Mouse (Mus musculus): ENCODE data around the gene Tprkb.
"Not testable (repeated sequence)": the region's sequence is repeated elsewhere in the genome, so short reads cannot be mapped to it uniquely, and the experiment has no call there.

The Tprkb gene

DNA sequence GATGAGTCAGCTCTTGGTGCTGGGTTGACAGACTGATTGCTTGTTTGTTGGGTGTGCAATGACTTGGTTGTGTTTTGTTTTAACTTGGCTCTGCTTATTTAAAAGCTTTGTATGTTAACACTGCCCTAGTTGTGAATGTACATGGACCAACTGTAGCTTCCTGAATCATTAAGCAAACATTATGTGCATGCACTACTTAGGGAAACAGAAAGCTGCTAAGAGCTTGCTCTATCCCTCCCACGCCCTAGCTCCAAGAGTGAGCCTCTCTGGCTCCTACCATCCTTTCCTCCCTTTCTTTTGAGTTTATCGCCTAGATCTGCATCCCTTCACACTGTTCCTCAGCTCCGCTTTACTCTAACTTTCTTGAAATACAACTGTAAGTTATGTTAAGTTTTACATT, 61.7 kb downstream of the Tprkb start:
- DNase-seq (ENCODE audit: low spot score): no peak

DNA sequence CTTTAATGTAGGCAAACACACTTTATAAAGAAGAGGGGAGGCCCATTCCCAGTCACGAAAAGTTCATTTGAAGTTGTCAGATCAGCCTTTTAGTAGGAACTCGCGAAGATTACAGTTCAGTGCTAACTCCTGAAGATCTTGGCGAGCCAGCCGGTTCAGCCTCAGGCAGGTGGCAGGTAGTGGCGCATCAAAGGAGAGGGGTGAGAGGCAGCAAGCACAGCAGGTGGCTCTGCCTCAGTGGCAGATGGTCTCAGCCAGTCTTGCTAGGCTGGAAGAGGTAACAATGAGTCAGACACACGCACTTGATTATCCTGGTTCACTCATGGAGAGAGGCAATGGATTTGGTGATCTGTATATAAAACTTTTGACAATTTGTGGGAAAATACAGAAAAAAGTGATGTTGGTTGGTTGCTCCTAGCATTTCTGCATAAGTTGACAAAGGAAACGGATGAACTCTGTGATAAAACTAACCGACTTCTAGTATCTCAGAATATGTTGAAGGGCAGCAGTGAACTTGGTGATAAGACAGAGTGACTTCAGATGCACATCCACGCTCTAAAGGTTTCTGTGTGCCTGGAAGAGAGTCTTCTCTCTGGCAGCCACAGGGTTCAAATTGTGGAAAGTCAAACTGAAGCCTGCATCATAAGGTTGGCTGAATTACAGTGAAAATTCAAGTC, 63.4 kb downstream of the Tprkb start:
- no peak for DNase-seq (ENCODE audit: low spot score)

DNA sequence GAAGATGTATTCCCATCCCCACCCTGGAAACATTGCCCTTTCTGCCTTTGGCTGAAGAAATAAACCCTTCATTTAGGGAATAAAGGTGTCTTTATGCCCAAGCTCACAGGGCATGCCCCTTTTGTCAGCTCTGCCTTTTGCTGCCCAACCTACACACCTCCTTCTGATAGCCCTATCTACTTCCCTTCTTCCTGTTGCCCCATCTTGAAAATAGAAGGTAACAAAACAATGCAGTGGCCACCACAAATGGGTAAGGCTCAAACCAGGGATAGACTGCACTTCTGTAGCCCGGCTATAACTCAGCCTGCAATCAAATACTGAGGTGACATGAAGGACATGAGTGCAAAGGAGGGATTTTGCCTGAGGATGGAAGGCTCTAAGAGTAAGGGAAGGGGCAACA, 64.1 kb downstream of the Tprkb start:
- DNase-seq (ENCODE audit: low spot score): no peak

GRCm38 (mm10) chr6:85976242-85976641, 64.6 kb downstream of the Tprkb start:
- no peak for DNase-seq (ENCODE audit: low spot score)

GRCm38 (mm10) chr6:85978736-85979135, 67.1 kb downstream of the Tprkb start:
- DNase-seq (ENCODE audit: low spot score): not testable (repeated sequence)
